Mouse (Mus musculus) lung, embryonic 14.5 days (tissue): Measurements from ENCODE around the gene Szt2. TPM values are rescaled to one million over a fixed set of nuclear protein-coding genes. Genes with fewer than 3 reads are reported as not detected.

Experiments
- ATAC-seq: fragments of 200-750 bp; cut with Nextera tagmentation; 2 replicates; pipeline ENCODE4 v1.8.0; 2017; ENCODE audit warnings: mild to moderate bottlenecking, moderate TSS enrichment, moderate library complexity; ENCODE audit not compliant: insufficient read depth
- DNase-seq: peaks from one replicate; pipeline ENCODE4 v3.0.0-alpha.2; 2015
- H3K27ac ChIP-seq: fragments of 300-500 bp; sonication (generic); 2 replicates; pipeline ENCODE4 v1.5.1; 2014; ENCODE audit warnings: low read depth, mild to moderate bottlenecking, moderate library complexity
- H3K27me3 ChIP-seq: fragments of 300-500 bp; sonication (generic); 2 replicates; pipeline ENCODE4 v1.6.1; 2014; ENCODE audit warnings: low read length, control low read depth; ENCODE audit not compliant: insufficient read depth
- H3K36me3 ChIP-seq: fragments of 300-500 bp; sonication (generic); 2 replicates; pipeline ENCODE4 v1.6.1; 2014; ENCODE audit warnings: control low read depth; ENCODE audit not compliant: insufficient read depth
- H3K4me1 ChIP-seq: fragments of 300-500 bp; sonication (generic); 2 replicates; pipeline ENCODE4 v1.6.1; 2014; ENCODE audit warnings: antibody characterized with exemption, control low read depth; ENCODE audit not compliant: insufficient read depth
- H3K4me2 ChIP-seq: fragments of 300-500 bp; sonication (generic); 2 replicates; pipeline ENCODE4 v1.6.1; 2014; ENCODE audit warnings: mild to moderate bottlenecking
- H3K4me3 ChIP-seq: fragments of 300-500 bp; sonication (generic); 2 replicates; pipeline ENCODE4 v1.5.1; 2014; ENCODE audit warnings: low read depth, low read length
- H3K9ac ChIP-seq: fragments of 300-500 bp; sonication (generic); 2 replicates; pipeline ENCODE4 v1.6.1; 2014
- H3K9me3 ChIP-seq: fragments of 300-500 bp; sonication (generic); 2 replicates; pipeline ENCODE4 v1.6.1; 2016; ENCODE audit warnings: low read depth, low read length, control low read depth
- CTCF ChIP-seq: IDR thresholded peaks from 2 replicates; pipeline ENCODE4 v1.5.1; 2016; ENCODE audit warnings: antibody characterized with exemption, low read depth
- WGBS: fragments of 180-500 bp; shearing (Covaris S2); extraction: QIAGEN DNeasy Blood & Tissue Kit; methylation state at CpG from one replicate; pipeline ENCODE4 v1.1.7; 2014; 5-methylcytosine and 5-hydroxymethylcytosine counted together
- polyA plus RNA-seq: library from polyadenylated mRNA; unstranded; fragments of >200 nt; fragmentation: Nextera tagmentation; extraction: Ambion mirVana; gene quantifications from 2 replicates; pipeline ENCODE4 v1.2.1, GENCODE M21; 2014

The Szt2 gene
- polyA plus RNA-seq, 1 experiment from 2014 or later = 11.7 TPM

DNA sequence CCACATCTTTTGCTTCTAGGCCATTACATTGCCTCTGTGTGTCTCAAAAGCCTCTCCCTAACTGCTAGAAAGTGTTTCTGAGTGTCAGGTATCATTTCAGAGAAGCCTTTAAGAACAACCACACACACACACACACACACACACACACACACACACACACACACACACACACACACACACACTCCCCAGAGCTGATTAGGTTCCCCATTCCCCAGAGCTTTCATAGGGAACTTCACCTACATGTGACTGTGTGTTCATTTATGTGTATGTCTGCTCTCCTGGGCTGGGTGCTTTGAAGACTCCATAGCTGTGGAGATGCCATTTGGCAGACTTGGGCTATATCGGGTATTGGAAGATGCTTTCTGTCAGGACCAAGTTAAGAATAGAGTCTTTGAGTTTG is 16.3 kb upstream of the Szt2 start:
- H3K9me3 ChIP-seq = no peaks in the 10 kb centered on the region
- WGBS = 81% methylated on average over 1 of the region's 1 CpGs
- H3K27me3 ChIP-seq = no peaks in the 10 kb centered on the region
- no peak overlapping the region for H3K27ac ChIP-seq
- H3K4me2 ChIP-seq = no peak overlapping the region
- peaks cover 14% of the 10 kb centered on the region for H3K4me1 ChIP-seq
- no peak for ATAC-seq
- no peak overlapping the region for H3K4me3 ChIP-seq
- H3K36me3 ChIP-seq = peaks cover 15% of the 10 kb centered on the region; the same call in 1 of the 2 replicates
- DNase-seq = no peak
- TF ChIP-seq CTCF = no peak
- H3K9ac ChIP-seq = no peak overlapping the region

- Histone ChIP-seq H3K9ac (no peak overlapping the region), H3K4me2 (no peak overlapping the region), H3K4me3 (no peak overlapping the region), H3K9me3 (no peaks in the 10 kb centered on the region), H3K36me3 (peaks cover 20% of the 10 kb centered on the region), H3K4me1 (peaks cover 14% of the 10 kb centered on the region), H3K27me3 (no peaks in the 10 kb centered on the region), H3K27ac (no peak overlapping the region)
- DNase-seq (no peak), ATAC-seq (no peak)
- WGBS = 64% methylated on average over 4 of the region's 4 CpGs
- TF ChIP-seq CTCF = no peak
These were observed 15.6 kb upstream of the Szt2 start for GRCm38 (mm10) chr4:118424541-118425160.

- no peak for TF ChIP-seq CTCF
- Histone ChIP-seq H3K9me3 (no peaks in the 10 kb centered on the region), H3K27ac (no peak overlapping the region), H3K36me3 (peaks cover 44% of the 10 kb centered on the region), H3K9ac (no peak overlapping the region), H3K4me1 (no peaks in the 10 kb centered on the region), H3K4me2 (no peak overlapping the region), H3K4me3 (no peak overlapping the region), H3K27me3 (no peaks in the 10 kb centered on the region)
- 92% methylated on average over 3 of the region's 3 CpGs for WGBS
- DNase-seq = no peak
- no peak for ATAC-seq
These were observed 12.3 kb upstream of the Szt2 start for GRCm38 (mm10) chr4:118421384-118421783.

GRCm38 (mm10) chr4:118417112-118417797 is 8.2 kb upstream of the Szt2 start:
- no peaks in the 10 kb centered on the region for H3K9me3 ChIP-seq
- no peak overlapping the region for H3K4me3 ChIP-seq
- H3K4me1 ChIP-seq = no peaks in the 10 kb centered on the region
- DNase-seq (no peak), ATAC-seq (no peak; the same call in 1 of the 2 replicates)
- no peak for TF ChIP-seq CTCF
- H3K27me3 ChIP-seq = no peaks in the 10 kb centered on the region
- no peak overlapping the region for H3K27ac ChIP-seq
- WGBS = 88% methylated on average over 13 of the region's 13 CpGs
- H3K36me3 ChIP-seq = peaks cover 77% of the 10 kb centered on the region
- no peak overlapping the region for H3K9ac ChIP-seq
- no peak overlapping the region for H3K4me2 ChIP-seq

GRCm38 (mm10) chr4:118416329-118416728 is 7.3 kb upstream of the Szt2 start:
- 89% methylated on average over 5 of the region's 5 CpGs for WGBS
- Histone ChIP-seq H3K27me3 (no peaks in the 10 kb centered on the region), H3K27ac (no peak overlapping the region), H3K9ac (no peak overlapping the region), H3K4me3 (no peak overlapping the region), H3K4me2 (no peak overlapping the region), H3K4me1 (no peaks in the 10 kb centered on the region), H3K9me3 (no peaks in the 10 kb centered on the region), H3K36me3 (peaks cover 84% of the 10 kb centered on the region)
- TF ChIP-seq CTCF = no peak
- ATAC-seq (no peak), DNase-seq (no peak)

- Histone ChIP-seq H3K4me2 (no peak overlapping the region), H3K36me3 (peaks cover 84% of the 10 kb centered on the region), H3K9ac (no peak overlapping the region), H3K27ac (no peak overlapping the region), H3K4me3 (no peak overlapping the region), H3K9me3 (no peaks in the 10 kb centered on the region), H3K4me1 (no peaks in the 10 kb centered on the region), H3K27me3 (no peaks in the 10 kb centered on the region)
- no peak for TF ChIP-seq CTCF
- no peak for DNase-seq
- no peak for ATAC-seq
- 87% methylated on average over 2 of the region's 2 CpGs for WGBS
These were observed 6.7 kb upstream of the Szt2 start for GRCm38 (mm10) chr4:118415779-118416178.

- DNase-seq (no peak), ATAC-seq (no peak)
- Histone ChIP-seq H3K36me3 (peaks cover 70% of the 10 kb centered on the region), H3K27me3 (no peaks in the 10 kb centered on the region), H3K27ac (no peak overlapping the region), H3K9ac (no peak overlapping the region), H3K4me1 (peaks cover 5% of the 10 kb centered on the region; the same call in 1 of the 2 replicates), H3K9me3 (no peaks in the 10 kb centered on the region), H3K4me2 (no peak overlapping the region), H3K4me3 (no peak overlapping the region)
- no peak for TF ChIP-seq CTCF
- WGBS = 86% methylated on average over 5 of the region's 5 CpGs
These were observed 4.5 kb upstream of the Szt2 start for GRCm38 (mm10) chr4:118413553-118413952.
